Mouse (Mus musculus) hindlimb bud, embryonic 11.5 days (tissue): Measurements from ENCODE around the gene Mief1.

Source experiments
- DNase-seq: peaks from one replicate; pipeline ENCODE4 v3.0.0-alpha.2; 2012; ENCODE audit warnings: low read depth, low spot score; ENCODE audit errors: extremely low spot score

The Mief1 gene

GRCm38 (mm10) chr15:80233733-80234509, at the start of gene Mief1:
Gene Mief1 (plus strand): TSS chr15:80234018.
- peak; percentile 92 for DNase-seq

GRCm38 (mm10) chr15:80188927-80189326, 44.9 kb upstream of the Mief1 start:
- no peak for DNase-seq

- DNase-seq: no peak
Observed at GRCm38 (mm10) chr15:80190075-80190474, 43.7 kb upstream of the Mief1 start.

- DNase-seq: no peak
Observed at GRCm38 (mm10) chr15:80191585-80192245, 42.1 kb upstream of the Mief1 start.

- no peak for DNase-seq
Observed at GRCm38 (mm10) chr15:80192246-80192585, 41.6 kb upstream of the Mief1 start.

GRCm38 (mm10) chr15:80192847-80193246, 41.0 kb upstream of the Mief1 start:
- no peak for DNase-seq

- DNase-seq: no peak
Observed at GRCm38 (mm10) chr15:80199556-80199955, 34.3 kb upstream of the Mief1 start.

- no peak for DNase-seq
Observed at GRCm38 (mm10) chr15:80202111-80202775, 31.6 kb upstream of the Mief1 start.

- peak; percentile 58 for DNase-seq
Observed at GRCm38 (mm10) chr15:80203406-80203805, 30.4 kb upstream of the Mief1 start.

- DNase-seq: no peak
Observed at GRCm38 (mm10) chr15:80206057-80206565, 27.7 kb upstream of the Mief1 start.

GRCm38 (mm10) chr15:80208446-80208845, 25.4 kb upstream of the Mief1 start:
- DNase-seq: no peak

GRCm38 (mm10) chr15:80213688-80214087, 20.1 kb upstream of the Mief1 start:
- DNase-seq: no peak

GRCm38 (mm10) chr15:80215716-80216479, 17.9 kb upstream of the Mief1 start:
- DNase-seq: no peak

- DNase-seq: no peak
Observed at GRCm38 (mm10) chr15:80216480-80216820, 17.4 kb upstream of the Mief1 start.

- DNase-seq: no peak
Observed at GRCm38 (mm10) chr15:80217476-80217875, 16.3 kb upstream of the Mief1 start.

GRCm38 (mm10) chr15:80219211-80219610, 14.6 kb upstream of the Mief1 start:
- no peak for DNase-seq

- no peak for DNase-seq
Observed at GRCm38 (mm10) chr15:80219705-80220657, 13.8 kb upstream of the Mief1 start.

GRCm38 (mm10) chr15:80221031-80221430, 12.8 kb upstream of the Mief1 start:
- DNase-seq: no peak

GRCm38 (mm10) chr15:80223751-80224150, 10.1 kb upstream of the Mief1 start:
- no peak for DNase-seq

GRCm38 (mm10) chr15:80225208-80225607, 8.6 kb upstream of the Mief1 start:
- DNase-seq: peak; percentile 35
